Mouse (Mus musculus) midbrain, embryonic 15.5 days (tissue): ENCODE results near the gene Rbm4. TPM values are rescaled to one million over a fixed set of nuclear protein-coding genes. Genes with fewer than 3 reads are reported as not detected.

Experiments used
- polyA plus RNA-seq: library from polyadenylated mRNA; unstranded; fragments of >200 nt; fragmentation: Nextera tagmentation; extraction: Ambion mirVana; gene quantifications from 2 replicates; pipeline ENCODE4 v1.2.1, GENCODE M21; 2015

Rbm4 gene
- polyA plus RNA-seq, 1 experiment from 2014 or later: 98.6 TPM

Other genes starting within 250 kb of the Rbm4 start
- gene Lrfn4, start 178.2 kb downstream of the Rbm4 start, polyA plus RNA-seq: 12.7 and 13.9 TPM in 2 replicates
- gene Rce1, start 168.3 kb downstream of the Rbm4 start, polyA plus RNA-seq: 53.7 and 54.1 TPM in 2 replicates
- 5.6 and 7.7 TPM in 2 replicates for gene Gm960, start 95.2 kb downstream of the Rbm4 start, polyA plus RNA-seq
- gene Sptbn2, start 82.7 kb downstream of the Rbm4 start, polyA plus RNA-seq: 35.2 and 39.8 TPM in 2 replicates
- 180 and 188 TPM in 2 replicates for gene Rbm4b, start 37.4 kb downstream of the Rbm4 start, polyA plus RNA-seq
- 17.0 and 19.5 TPM in 2 replicates for gene Gm21992, start 17.7 kb upstream of the Rbm4 start, polyA plus RNA-seq
- 69.3 and 72.8 TPM in 2 replicates for gene Rbm14, start 17.7 kb upstream of the Rbm4 start, polyA plus RNA-seq
- 43.9 and 44.1 TPM in 2 replicates for gene Ccs, start 45.4 kb upstream of the Rbm4 start, polyA plus RNA-seq
- gene Ccdc87, start 45.5 kb upstream of the Rbm4 start, polyA plus RNA-seq: 0.74 and 0.83 TPM in 2 replicates
- gene Ctsf, start 61.2 kb upstream of the Rbm4 start, polyA plus RNA-seq: 83.0 and 84.3 TPM in 2 replicates
- 2.2 and 2.7 TPM in 2 replicates for gene Actn3, start 84.0 kb upstream of the Rbm4 start, polyA plus RNA-seq
- gene Zdhhc24, start 84.8 kb upstream of the Rbm4 start, polyA plus RNA-seq: 26.1 and 28.8 TPM in 2 replicates
- 11.7 and 12.1 TPM in 2 replicates for gene Bbs1, start 112.7 kb upstream of the Rbm4 start, polyA plus RNA-seq
- 125 TPM in 2 replicates for gene Dpp3, start 134.4 kb upstream of the Rbm4 start, polyA plus RNA-seq
- gene Peli3, start 149.2 kb upstream of the Rbm4 start, polyA plus RNA-seq: 14.0 and 14.5 TPM in 2 replicates
- 91.7 and 96.4 TPM in 2 replicates for gene Mrpl11, start 168.2 kb upstream of the Rbm4 start, polyA plus RNA-seq
- 0.49 and 0.67 TPM in 2 replicates for gene Npas4, start 196.4 kb upstream of the Rbm4 start, polyA plus RNA-seq
- 12.2 and 13.6 TPM in 2 replicates for gene Slc29a2, start 230.0 kb upstream of the Rbm4 start, polyA plus RNA-seq
- 78.8 and 80.6 TPM in 2 replicates for gene B4gat1, start 244.9 kb upstream of the Rbm4 start, polyA plus RNA-seq
- 3.6 and 4.2 TPM in 2 replicates for gene AC124502.3, start 245.0 kb upstream of the Rbm4 start, polyA plus RNA-seq
- gene Brms1, start 247.5 kb upstream of the Rbm4 start, polyA plus RNA-seq: 40.0 and 44.4 TPM in 2 replicates